Mouse (Mus musculus) urinary bladder, postnatal 4 days (tissue): ENCODE data around the gene Tnrc6b.
A peak's percentile ranks its signal among the peaks of the same experiment; 100 is the strongest.
"Not testable (repeated sequence)": the region's sequence is repeated elsewhere in the genome, so short reads cannot be mapped to it uniquely, and the experiment has no call there.

ENCODE experiments used
- DNase-seq, 2 experiments: peaks; one replicate each; pipeline ENCODE4 v3.0.0; 2021 to 2022; ENCODE audit warnings: low spot score in 2 of 2

The Tnrc6b gene

GRCm38 (mm10) chr15:80850682-80851475 lies 139.8 kb downstream of the Tnrc6b start:
- no peak for DNase-seq

GRCm38 (mm10) chr15:80852122-80852521 lies 141.0 kb downstream of the Tnrc6b start:
- DNase-seq = no peak

- DNase-seq = not testable (repeated sequence)
These were observed 141.4 kb downstream of the Tnrc6b start for GRCm38 (mm10) chr15:80852527-80852926.

- DNase-seq = no peak
These were observed 148.3 kb downstream of the Tnrc6b start for GRCm38 (mm10) chr15:80859366-80859765.

GRCm38 (mm10) chr15:80861302-80861701 lies 150.2 kb downstream of the Tnrc6b start:
- DNase-seq = no peak

- no peak for DNase-seq
These were observed 150.9 kb downstream of the Tnrc6b start for GRCm38 (mm10) chr15:80862027-80862426.

- not testable (repeated sequence) for DNase-seq
These were observed 157.5 kb downstream of the Tnrc6b start for GRCm38 (mm10) chr15:80868603-80869002.

GRCm38 (mm10) chr15:80874726-80875125 lies 163.6 kb downstream of the Tnrc6b start:
- no peak for DNase-seq

GRCm38 (mm10) chr15:80876231-80876630 lies 165.1 kb downstream of the Tnrc6b start:
- peak in 1 of 2 experiments; percentile 66 for DNase-seq

- no peak for DNase-seq
These were observed 173.0 kb downstream of the Tnrc6b start for GRCm38 (mm10) chr15:80884095-80884494.

GRCm38 (mm10) chr15:80886361-80887156 lies 175.4 kb downstream of the Tnrc6b start:
- no peak for DNase-seq

GRCm38 (mm10) chr15:80892341-80892740 lies 181.2 kb downstream of the Tnrc6b start:
- no peak for DNase-seq

GRCm38 (mm10) chr15:80896741-80897140 lies 185.6 kb downstream of the Tnrc6b start:
- no peak for DNase-seq

- DNase-seq = no peak
These were observed 186.8 kb downstream of the Tnrc6b start for GRCm38 (mm10) chr15:80897911-80898310.

GRCm38 (mm10) chr15:80899806-80900205 lies 188.7 kb downstream of the Tnrc6b start:
- no peak for DNase-seq

GRCm38 (mm10) chr15:80901806-80902513 lies 190.8 kb downstream of the Tnrc6b start:
- DNase-seq = no peak

- DNase-seq = not testable (repeated sequence)
These were observed 193.7 kb downstream of the Tnrc6b start for GRCm38 (mm10) chr15:80904776-80905175.

- no peak for DNase-seq
These were observed 199.1 kb downstream of the Tnrc6b start for GRCm38 (mm10) chr15:80910183-80910582.

- DNase-seq = no peak
These were observed 199.8 kb downstream of the Tnrc6b start for GRCm38 (mm10) chr15:80910790-80911531.

- no peak for DNase-seq
These were observed 201.1 kb downstream of the Tnrc6b start for GRCm38 (mm10) chr15:80912175-80912574.

GRCm38 (mm10) chr15:80913803-80914202 lies 202.7 kb downstream of the Tnrc6b start:
- no peak for DNase-seq
